Mouse (Mus musculus): ENCODE measurements around the gene Tmem120b. TPM values are rescaled to one million over a fixed set of nuclear protein-coding genes. Genes with fewer than 3 reads are reported as not detected.

Tmem120b gene
- total and polyA plus RNA-seq, 3 experiments: 5.6 to 6.8 TPM; not detected in 1

DNA sequence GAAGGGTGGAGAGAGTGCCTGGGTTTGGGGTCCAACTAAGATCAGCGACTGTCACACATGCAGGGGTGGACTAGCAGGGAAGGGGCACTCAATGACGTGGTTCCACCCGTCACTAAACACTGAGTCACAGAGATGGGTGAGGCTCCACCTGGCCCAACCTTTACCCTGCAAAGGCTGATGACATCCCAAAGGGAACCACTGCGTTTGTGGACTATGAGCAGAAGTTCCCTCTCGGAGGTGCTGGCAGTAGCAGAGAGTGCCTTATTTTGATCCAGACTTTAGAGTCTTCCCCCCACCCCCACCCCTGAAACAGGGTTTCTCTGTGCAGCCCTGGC, 62.6 kb downstream of the Tmem120b start:
- no peaks in the 10 kb centered on the region for H3K79me2 ChIP-seq (ENCODE audit: control insufficient read depth, insufficient read depth, low read length, poor library complexity)
- peaks cover 15 to 60% of the 10 kb centered on the region in 2 experiments for H3K4me1 ChIP-seq (ENCODE audit: control insufficient read depth in 1 of 2, insufficient read depth in 2 of 2, low read length in 2 of 2)
- TF ChIP-seq RCOR1 (IDR thresholded peaks at IDR 0.05; ENCODE audit: low read depth, low read length) (no peak), TBP (IDR thresholded peaks at IDR 0.05; ENCODE audit: low read depth, low read length) (no peak), EP300 (IDR thresholded peaks at IDR 0.05; ENCODE audit: low read depth in 1 of 2, low read length in 2 of 2) (no peak), TCF12 (IDR thresholded peaks at IDR 0.05; ENCODE audit: low read depth, low read length) (no peak), NELFE (IDR thresholded peaks at IDR 0.05; ENCODE audit: low read depth, low read length) (no peak), ZC3H11A (IDR thresholded peaks at IDR 0.05; ENCODE audit: low read depth, low read length) (no peak), HCFC1 (IDR thresholded peaks at IDR 0.05; ENCODE audit: low read depth, low read length) (no peak), ZKSCAN1 (IDR thresholded peaks at IDR 0.05; ENCODE audit: low read depth, low read length) (no peak)
- no peaks in the 10 kb centered on the region for H3K27me3 ChIP-seq (ENCODE audit: control insufficient read depth in 1 of 2, insufficient read depth in 2 of 2, low read length in 2 of 2)
- DNase-seq (ENCODE audit: low read depth, low spot score): no peak
- no peak overlapping the region for H3K4me3 ChIP-seq (ENCODE audit: control insufficient read depth in 1 of 2, insufficient read depth in 1 of 2, low read depth in 2 of 2, low read length in 2 of 2)
- no peak overlapping the region for H3K9ac ChIP-seq (ENCODE audit: control insufficient read depth, low read depth, low read length, poor library complexity, severe bottlenecking)
- H3K36me3 ChIP-seq (ENCODE audit: control insufficient read depth in 1 of 2, insufficient read depth in 2 of 2, low read length in 2 of 2): peaks cover 0 to 53% of the 10 kb centered on the region in 2 experiments; a peak in 2 of 4 replicates
- H3K27ac ChIP-seq (ENCODE audit: control insufficient read depth, low read depth, low read length): no peak overlapping the region
- no peaks in the 10 kb centered on the region for H3K9me3 ChIP-seq (replicated peaks; ENCODE audit: insufficient read depth, low read length)

DNA sequence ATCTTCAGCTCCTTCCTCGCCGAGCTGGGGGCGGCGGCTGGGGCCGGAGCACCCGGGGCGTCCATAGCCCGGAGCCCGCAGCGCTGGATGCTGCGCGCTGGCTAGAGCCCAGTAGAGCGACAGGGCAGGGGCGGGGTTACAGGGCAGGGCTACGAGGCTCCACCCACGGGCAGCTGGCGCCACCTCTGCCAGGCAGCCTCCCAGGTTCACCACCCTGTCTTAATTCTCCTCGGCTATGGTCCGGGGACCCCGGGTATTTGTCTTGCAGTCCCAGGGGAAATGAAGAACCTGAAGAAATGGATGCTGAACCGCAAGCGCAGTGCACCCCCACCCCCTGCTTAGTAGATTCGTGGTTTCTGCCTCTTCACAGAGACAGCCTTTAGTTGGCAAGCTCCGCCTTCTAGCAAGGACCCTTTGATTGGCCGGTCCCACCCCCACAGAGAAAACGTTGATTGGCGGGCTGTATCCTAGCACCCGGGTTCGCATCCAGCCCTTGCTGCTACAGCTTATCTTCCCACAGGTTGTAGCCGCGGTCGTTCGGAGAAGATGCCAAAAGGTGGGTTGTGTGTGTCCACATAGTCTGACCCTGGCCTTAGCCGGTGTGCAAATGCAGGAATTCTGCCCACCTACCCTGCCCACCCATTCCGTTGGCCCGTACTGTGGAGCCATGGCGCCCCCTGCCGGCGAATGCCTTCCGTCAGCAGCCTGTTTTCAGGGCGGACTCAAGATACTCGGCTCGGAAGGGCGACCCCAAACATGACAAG, 64.3 kb downstream of the Tmem120b start, which contains the start of gene Rhof:
Gene Rhof, minus strand, starts transcription at position 385 of the 764 bp plus-strand sequence.
- H3K9ac ChIP-seq (ENCODE audit: control insufficient read depth, low read depth, low read length, poor library complexity, severe bottlenecking): peak within 1 kb of the TSS; percentile 53
- peak within 1 kb of the TSS; percentile 52 for H3K27ac ChIP-seq (ENCODE audit: control insufficient read depth, low read depth, low read length)
- no peaks in the 10 kb centered on the region for H3K9me3 ChIP-seq (replicated peaks; ENCODE audit: insufficient read depth, low read length)
- H3K27me3 ChIP-seq (ENCODE audit: control insufficient read depth in 1 of 2, insufficient read depth in 2 of 2, low read length in 2 of 2): no peaks in the 10 kb centered on the region
- peaks cover 11% of the 10 kb centered on the region for H3K79me2 ChIP-seq (ENCODE audit: control insufficient read depth, insufficient read depth, low read length, poor library complexity)
- peak in 1 of 2 experiments; percentile 60; a peak in 2 of 4 replicates for TF ChIP-seq POLR2A (IDR thresholded peaks at IDR 0.05; ENCODE audit: control insufficient read depth in 1 of 2, insufficient read depth in 1 of 2, low read depth in 1 of 2, low read length in 2 of 2, poor library complexity in 1 of 2)
- TF ChIP-seq GATA1 (IDR thresholded peaks at IDR 0.05; ENCODE audit: low read depth, low read length): 0 out of 2 replicates have a peak, but pooled peaks have one; percentile 25
- no peak for TF ChIP-seq E2F4 (IDR thresholded peaks at IDR 0.05; ENCODE audit: borderline replicate concordance, low read depth, low read length)
- 0 out of 2 replicates have a peak, but pooled peaks have one; percentile 45 for TF ChIP-seq MAZ (IDR thresholded peaks at IDR 0.05; ENCODE audit: low read depth, low read length)
- peak; percentile 54 for TF ChIP-seq RAD21 (IDR thresholded peaks at IDR 0.05; ENCODE audit: low read depth, low read length)
- peak; percentile 86 for TF ChIP-seq POLR2AphosphoS2 (IDR thresholded peaks at IDR 0.05; ENCODE audit: low read length)
- TF ChIP-seq ZC3H11A (IDR thresholded peaks at IDR 0.05; ENCODE audit: low read depth, low read length): peak; percentile 59
- TF ChIP-seq ZNF384 (IDR thresholded peaks at IDR 0.05; ENCODE audit: low read depth, low read length): 0 out of 2 replicates have a peak, but pooled peaks have one; percentile 24
- peak; percentile 80 to 93 (median 86) for TF ChIP-seq CTCF (IDR thresholded peaks at IDR 0.05 in 2 of 3, conservative IDR thresholded peaks at IDR 0.05 in 1 of 3; ENCODE audit: control insufficient read depth in 1 of 3, insufficient read depth in 1 of 3, low read depth in 2 of 3, low read length in 3 of 3, poor library complexity in 1 of 3, severe bottlenecking in 1 of 3)
- TF ChIP-seq SIN3A (IDR thresholded peaks at IDR 0.05; ENCODE audit: low read length): peak; percentile 34; the same call in 1 of the 2 replicates
- 0 out of 2 replicates have a peak, but pooled peaks have one; percentile 48 for TF ChIP-seq UBTF (IDR thresholded peaks at IDR 0.05; ENCODE audit: borderline replicate concordance, insufficient read depth, low read depth, low read length)
- TF ChIP-seq EP300 (IDR thresholded peaks at IDR 0.05; ENCODE audit: low read depth in 1 of 2, low read length in 2 of 2): no peak
- no peak for TF ChIP-seq CHD2 (IDR thresholded peaks at IDR 0.05; ENCODE audit: low read length)
- peak; percentile 74 for TF ChIP-seq SMC3 (IDR thresholded peaks at IDR 0.05; ENCODE audit: low read depth, low read length)
- TF ChIP-seq MAX (IDR thresholded peaks at IDR 0.05; ENCODE audit: low read length): 0 out of 2 replicates have a peak, but pooled peaks have one; percentile 10
- peak; percentile 64; the same call in 1 of the 2 replicates for TF ChIP-seq ZMIZ1 (IDR thresholded peaks at IDR 0.05; ENCODE audit: low read depth, low read length)
- no peak for TF ChIP-seq RCOR1 (IDR thresholded peaks at IDR 0.05; ENCODE audit: low read depth, low read length)
- peak; percentile 49 for TF ChIP-seq HCFC1 (IDR thresholded peaks at IDR 0.05; ENCODE audit: low read depth, low read length)
- TF ChIP-seq NRF1 (IDR thresholded peaks at IDR 0.05; ENCODE audit: insufficient read depth, low read depth, low read length, poor library complexity, severe bottlenecking): 0 out of 2 replicates have a peak, but pooled peaks have one; percentile 40
- peaks cover 7 to 55% of the 10 kb centered on the region in 2 experiments for H3K4me1 ChIP-seq (ENCODE audit: control insufficient read depth in 1 of 2, insufficient read depth in 2 of 2, low read length in 2 of 2)
- peak; percentile 96 for DNase-seq (ENCODE audit: low read depth, low spot score)
- peak within 1 kb of the TSS; percentile 54 to 56 for H3K4me3 ChIP-seq (ENCODE audit: control insufficient read depth in 1 of 2, insufficient read depth in 1 of 2, low read depth in 2 of 2, low read length in 2 of 2)
- H3K36me3 ChIP-seq (ENCODE audit: control insufficient read depth in 1 of 2, insufficient read depth in 2 of 2, low read length in 2 of 2): peaks cover 0 to 43% of the 10 kb centered on the region in 2 experiments; a peak in 2 of 4 replicates
